Mouse (Mus musculus) right cerebral cortex, adult 2 months (tissue): ENCODE data around the gene Kcnh8.

Experiments
- DNase-seq, 2 experiments: peaks; one replicate each; pipeline ENCODE4 v3.0.0; 2021 to 2022; ENCODE audit warnings: low spot score in 2 of 2

The Kcnh8 gene

DNA sequence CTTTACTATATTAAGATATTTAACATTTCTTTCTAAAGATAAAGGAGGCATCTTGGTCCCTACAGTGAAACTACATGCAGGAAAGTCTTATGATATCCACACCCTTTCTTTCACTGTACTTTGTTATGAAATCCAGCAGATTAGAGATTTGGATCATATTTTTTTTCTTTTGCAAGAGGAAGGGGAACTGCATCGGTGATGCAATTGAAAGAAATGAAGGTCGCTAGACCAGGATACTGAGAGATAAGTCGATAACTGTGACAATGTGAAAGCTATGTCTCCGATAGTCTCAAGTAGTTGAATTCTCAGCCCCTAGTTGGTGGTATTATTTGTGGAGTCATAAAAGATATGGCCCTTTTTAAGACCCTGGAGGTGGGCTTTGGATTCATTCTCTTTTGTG lies 227.2 kb downstream of the Kcnh8 start:
- no peak for DNase-seq

DNA sequence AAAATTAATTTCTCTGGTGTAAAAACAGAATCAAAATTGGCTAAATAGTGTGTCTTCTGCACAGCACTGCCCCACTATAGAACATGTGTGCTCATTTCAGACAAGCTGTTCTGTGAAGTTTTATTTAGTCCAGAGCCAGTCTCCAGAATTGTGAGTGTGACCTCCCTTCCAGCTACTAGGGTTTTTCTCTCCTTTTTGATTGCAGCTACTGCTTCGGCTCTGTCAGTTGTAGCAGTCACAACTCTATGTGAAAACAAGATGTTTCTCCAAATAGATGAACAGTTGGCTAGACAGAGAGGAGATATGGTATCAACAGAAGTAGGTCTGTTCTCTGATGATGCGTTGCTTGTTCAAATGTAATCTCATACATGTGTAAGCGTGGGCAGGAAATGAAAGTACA lies 270.7 kb downstream of the Kcnh8 start:
- peak in 1 of 2 experiments; percentile 20 for DNase-seq

DNA sequence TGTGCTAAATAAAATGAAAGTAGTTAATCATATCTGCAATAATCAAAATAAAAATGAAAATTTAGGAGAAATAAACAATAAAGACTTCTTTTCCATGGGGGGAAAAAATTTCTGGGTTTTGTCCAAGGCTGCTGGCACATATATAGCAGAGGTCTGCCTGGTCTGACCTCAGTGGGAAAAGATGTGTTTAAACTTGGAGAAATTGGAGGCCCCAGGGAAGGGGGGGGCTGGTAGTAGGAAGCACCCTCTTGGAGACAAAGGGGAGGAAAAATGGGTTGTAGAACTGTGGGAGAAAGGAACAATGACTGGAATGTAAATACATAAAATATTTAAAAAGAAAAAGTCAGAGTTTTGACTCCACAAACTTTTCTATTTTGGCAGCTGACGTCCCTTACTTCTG lies 276.5 kb downstream of the Kcnh8 start:
- no peak for DNase-seq

DNA sequence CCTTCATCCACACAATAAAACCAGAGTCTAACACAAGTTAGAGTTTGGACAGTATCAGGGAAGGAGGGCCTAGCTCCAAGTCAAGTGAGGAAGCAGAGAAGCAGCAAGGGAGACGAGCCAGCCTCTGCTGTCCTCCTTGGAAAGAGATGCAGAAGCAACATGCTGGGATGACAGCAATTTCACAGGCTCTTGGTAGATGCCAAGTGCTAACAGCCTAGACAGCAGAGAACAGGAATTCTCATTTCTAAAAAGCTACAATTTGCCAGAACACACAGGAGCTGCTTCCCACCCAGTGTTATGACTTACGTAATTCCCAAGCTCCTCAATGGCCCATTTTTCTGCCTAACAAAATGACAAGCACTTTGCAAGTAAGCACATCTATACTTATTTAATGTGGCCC lies 277.5 kb downstream of the Kcnh8 start:
- DNase-seq = peak in 1 of 2 experiments; percentile 27

DNA sequence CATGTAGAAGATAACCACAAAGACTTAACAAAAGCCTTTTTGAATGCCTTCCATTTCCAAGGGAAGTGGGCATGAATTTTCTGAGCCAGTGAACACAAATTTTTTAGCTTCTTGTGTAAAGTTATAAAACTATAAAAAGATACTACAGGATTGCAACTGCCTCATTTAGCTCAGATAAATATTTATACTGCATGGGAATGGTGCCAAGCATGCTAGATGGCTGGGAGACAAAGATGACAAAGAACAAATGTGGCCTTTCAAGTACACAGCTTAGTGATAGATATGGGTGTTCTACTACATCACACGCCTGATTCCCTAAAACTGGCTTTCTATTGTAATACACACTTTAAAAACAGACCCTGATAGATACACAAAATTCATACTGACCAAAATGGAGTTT lies 282.7 kb downstream of the Kcnh8 start:
- DNase-seq = no peak

DNA sequence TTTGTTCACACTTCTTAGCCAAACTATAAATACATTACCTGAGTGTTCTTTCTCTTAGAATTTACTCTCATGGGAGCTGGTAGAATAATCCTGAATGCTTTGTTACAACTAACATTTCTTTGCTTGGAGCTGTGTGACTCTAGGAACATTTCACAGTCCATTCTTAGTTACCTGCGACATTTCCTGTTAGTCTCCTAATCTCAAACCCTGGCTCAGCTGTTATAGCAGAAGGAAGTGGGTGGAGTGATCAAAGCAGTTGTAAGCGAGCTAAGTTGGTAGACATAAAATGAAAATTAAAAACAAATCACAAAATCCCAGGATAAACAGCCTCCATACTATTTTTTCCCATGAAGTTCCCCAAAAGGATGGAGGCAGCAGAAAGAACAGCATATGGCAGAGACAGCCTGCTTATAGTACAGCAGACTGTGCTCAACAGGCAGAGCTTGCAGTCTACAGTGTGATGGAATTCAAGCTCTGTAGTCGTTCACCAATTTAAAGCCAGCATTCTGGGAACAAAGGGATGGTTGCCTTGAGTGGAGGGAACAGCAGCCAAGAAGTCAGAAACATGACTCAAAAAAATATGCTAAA lies 318.1 kb downstream of the Kcnh8 start:
- peak; percentile 20 to 38 for DNase-seq

DNA sequence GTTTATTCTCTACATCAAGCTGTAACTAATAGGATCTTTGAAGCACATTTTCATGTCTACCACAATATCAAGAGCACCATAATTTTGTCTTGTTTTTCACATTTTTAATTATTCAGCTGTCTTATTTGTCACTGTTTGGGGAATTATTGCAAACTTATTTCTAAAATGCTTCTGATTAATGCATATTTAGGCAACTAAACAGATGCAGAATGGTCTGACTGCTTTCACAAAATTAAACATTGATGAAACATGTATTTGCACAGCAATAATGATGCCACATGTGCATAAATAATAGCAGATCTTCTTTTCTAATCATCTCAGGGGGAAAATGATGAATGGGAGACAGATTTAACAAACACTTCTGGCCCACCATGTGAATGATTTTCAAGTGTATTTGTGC lies 341.5 kb downstream of the Kcnh8 start:
- DNase-seq = no peak

DNA sequence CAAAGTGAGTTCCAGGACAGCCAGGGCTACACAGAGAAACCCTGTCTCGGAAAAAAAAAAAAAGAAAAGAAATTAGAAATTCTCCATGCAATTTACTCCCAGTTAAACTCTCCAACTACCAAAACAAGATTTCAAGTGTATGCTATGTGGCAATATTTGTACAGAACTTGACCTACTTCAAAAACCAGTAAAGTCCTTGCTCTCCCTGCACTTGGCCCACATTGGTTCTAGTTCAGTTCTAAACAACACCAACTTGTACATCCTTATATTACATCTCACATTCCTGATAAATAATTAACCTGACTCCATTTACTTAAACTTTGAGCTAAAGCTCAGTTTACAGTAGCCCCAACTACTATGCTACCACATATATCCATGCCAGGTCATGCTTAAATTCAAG lies 370.2 kb downstream of the Kcnh8 start:
- DNase-seq = no peak

DNA sequence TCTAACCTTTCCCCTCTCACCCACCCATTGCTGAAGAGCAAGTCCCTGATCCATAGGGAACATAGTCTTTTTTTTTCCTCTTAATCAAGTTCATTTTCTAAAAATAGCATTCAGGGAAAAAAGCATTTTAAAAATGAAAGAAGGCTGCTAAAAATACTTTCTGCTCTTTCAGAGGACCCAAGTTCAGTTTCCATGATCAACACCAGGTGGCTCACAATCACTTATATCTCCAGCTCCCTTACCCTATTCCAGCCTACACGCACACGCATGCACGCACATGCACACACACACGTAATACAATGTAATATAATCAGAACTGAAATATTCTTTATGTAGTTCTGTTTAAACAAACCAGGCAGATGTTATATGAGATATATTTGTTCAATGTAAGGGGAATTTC lies 378.4 kb downstream of the Kcnh8 start:
- no peak for DNase-seq
